Mouse (Mus musculus) MEL-GATA-1-ER (cell line): Measurements from ENCODE around the gene Rph3al.
A peak's percentile ranks its signal among the peaks of the same experiment; 100 is the strongest.

Experiments
- DNase-seq: peaks from one replicate; pipeline ENCODE4 v3.0.0-alpha.2; 2012; ENCODE audit warnings: low read depth; ENCODE audit errors: extremely low read depth

Gene Rph3al

DNA sequence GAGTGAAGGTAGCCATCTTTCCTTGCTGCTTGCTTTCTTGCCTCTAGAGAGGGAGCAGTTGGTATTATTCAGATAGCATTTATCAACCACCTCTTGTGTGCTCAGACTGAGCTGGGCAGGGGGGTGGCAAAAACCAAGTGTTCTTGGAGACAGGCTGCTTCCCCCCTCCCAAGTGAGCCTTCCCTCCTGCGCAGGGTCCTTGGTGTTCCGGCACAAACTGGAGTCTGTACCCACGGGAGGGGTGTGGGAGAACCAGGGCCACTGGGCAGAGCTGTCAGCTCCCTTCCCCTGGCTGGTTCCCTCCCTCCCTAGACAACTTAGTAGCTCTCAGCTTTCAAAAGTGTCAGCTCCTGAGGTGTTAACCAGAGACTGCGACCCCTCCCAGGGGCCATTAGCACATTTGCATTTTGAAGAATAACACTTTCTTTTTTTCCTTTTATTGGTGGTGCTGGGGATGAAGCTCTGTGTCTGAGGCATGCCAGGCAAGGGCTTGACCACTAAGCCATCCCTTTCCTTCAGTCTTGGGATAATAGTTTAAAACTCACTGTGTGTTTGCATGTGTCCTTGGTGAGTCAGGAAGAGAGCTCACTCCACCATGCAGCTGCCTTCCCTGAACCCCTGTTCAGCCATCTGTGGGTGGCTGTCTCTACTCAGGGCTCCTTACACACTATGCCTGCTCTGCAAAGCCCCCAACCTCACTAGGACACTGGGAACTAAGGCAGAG is 73.5 kb downstream of the Rph3al start:
- DNase-seq, result no peak

DNA sequence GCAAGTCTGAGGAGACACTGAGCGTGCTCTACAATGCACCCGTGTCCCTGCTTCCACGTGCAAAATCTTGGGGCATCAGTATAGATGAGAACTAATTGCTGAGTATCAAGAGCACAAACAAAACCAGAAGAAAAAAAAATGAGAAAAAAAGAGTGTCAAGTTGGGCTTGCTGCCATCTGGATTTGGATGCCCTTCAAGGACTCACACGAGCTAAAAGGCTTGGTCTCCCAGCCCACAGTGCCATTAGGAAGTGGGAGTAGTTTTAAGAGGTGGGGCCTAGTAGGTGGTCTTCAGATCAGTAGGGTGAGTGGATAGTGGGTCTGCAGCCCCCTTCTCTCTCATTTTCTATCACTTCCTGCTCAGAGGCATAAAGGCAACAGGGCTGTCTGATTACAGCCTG is 75.8 kb downstream of the Rph3al start:
- no peak for DNase-seq

DNA sequence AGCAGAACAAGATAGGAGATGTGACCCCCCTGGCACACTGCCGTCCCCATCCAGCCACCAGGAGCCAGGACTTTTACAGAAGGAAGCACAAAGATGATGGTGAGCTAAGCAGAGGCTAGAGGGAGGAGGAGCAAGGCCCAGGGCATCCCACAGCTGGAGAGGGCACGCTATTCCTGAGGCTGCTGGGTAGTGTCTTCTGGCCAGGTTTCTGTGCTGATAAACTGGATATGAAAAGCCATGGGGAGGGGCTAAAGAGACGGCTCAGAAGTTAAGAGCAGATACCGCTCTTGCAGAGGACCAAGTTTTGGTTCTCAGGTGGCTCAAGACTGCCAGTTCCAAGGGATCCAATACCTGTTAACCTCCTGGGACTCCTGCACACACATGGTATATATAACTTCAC is 76.6 kb downstream of the Rph3al start:
- DNase-seq, result no peak

DNA sequence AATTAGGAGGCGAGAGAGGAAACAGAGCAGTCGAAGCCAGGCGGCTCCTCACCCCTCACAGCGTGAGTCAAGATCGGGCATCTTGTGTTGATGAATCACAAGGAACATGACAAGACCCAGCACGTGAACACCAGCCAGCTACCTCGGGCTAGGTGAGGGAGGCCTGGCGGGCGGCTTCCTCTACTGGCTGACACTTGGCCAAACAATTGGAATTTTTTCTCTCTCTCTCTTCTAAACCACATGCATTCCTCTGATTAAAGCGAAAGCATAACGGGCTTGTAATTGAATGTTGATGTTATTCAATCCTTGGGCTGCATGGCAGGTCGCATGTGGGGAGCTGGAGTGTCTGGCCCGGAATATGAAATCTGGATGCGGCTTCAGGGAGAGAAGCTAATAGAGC is 77.0 kb downstream of the Rph3al start:
- DNase-seq, result no peak

DNA sequence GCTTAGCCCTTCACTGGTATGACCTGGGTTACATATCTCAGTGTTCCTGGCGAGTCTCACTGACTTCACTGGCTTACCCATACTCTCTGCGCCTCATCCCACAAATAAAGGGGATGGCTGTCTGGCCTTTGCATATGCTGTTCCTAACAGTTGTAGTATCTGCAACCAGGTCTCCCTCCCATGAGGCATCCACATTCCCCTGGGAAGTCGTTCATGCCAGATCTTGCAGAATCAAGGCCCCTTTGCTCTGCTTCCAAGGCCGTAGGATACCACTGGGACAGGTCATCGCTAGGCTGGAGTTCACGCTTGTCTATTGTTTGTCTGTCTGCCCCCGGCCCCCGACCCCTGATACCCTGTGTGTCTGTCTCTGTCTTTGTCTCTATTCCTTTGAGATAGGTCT is 78.8 kb downstream of the Rph3al start:
- DNase-seq, result no peak

DNA sequence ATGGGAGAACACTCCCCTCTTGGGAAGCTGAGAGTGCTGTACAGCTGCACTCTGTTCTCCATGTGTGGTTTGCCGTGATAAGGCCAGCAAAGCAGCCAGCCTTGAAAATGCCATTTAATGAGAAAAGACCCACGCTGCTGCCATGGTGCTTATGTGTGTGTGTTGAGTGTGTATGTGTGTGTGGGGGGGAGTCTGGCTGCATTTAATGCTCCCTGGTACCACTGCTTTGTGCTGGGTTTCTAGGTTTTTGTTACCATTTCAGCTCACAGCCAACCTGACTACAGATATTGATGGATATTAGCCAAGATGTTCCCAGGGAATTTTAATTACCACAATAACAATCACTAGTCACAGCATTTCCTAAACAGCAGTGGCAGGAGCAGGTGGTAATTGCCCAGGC is 79.3 kb downstream of the Rph3al start:
- DNase-seq, result no peak

DNA sequence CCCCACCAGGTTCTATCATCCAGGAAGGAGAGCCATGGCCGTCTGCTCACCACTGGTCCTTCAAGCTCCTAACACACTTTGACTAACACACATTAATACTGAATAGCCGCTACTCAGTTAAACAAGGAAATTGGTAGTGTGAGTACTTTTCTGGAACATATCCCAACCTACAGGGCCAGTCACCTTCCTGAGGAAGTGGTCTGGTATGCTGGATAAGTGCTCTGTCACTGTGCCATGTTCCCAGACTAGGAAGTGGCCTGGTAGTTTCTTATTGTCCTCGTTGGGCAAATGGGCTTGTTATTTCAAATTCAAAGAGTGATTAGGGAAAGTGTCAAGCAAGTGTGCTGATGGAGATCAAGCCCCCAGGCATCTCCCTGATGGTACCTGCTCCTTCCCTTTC is 80.4 kb downstream of the Rph3al start:
- DNase-seq, result peak; percentile 71

DNA sequence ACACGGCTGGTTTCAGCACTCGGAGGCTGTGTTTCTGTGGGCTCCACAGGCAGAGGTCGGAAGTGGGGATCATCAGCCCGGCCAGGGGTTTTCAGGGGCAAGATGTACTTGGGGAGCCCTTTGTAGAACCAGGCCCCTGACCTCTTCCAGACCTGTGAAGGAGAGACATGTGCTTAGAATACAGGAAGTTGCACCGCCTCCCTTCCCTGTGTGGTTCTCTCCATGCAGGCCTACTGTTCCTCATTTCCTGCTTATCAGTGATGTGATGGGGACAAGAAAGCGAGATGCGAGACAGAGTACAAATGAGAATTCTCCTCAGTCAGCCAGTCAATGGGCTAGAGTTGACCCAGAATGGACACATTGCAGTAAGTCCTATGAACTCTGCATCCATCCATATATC is 83.9 kb downstream of the Rph3al start:
- peak; percentile 77 for DNase-seq

DNA sequence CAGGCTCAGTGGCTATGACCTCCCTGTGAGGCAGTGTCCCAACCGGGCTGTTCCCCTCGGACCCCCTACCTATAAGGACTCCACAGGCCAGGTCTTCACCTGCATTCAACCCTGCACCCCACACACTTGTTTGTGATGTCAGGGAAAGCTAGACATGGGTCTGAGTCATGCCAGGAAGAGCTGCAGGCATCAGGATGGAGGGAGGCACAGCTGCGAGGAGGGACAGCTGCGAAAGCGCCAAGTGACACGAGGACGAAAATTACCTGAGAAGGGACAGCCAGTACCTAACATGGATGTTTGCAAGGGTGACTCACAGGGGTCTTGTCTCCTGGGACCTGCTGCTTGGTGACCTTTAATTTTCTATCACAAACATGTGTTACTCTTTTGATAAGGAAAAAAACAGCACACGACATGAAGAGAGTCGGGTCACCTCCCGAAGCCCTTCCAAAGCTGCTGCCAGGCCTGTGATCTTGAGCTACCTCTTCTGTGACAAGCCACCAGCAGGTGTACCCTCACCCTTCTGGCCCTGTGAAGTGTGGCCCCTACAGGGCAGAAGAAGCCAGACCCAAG is 85.1 kb downstream of the Rph3al start:
- no peak for DNase-seq

DNA sequence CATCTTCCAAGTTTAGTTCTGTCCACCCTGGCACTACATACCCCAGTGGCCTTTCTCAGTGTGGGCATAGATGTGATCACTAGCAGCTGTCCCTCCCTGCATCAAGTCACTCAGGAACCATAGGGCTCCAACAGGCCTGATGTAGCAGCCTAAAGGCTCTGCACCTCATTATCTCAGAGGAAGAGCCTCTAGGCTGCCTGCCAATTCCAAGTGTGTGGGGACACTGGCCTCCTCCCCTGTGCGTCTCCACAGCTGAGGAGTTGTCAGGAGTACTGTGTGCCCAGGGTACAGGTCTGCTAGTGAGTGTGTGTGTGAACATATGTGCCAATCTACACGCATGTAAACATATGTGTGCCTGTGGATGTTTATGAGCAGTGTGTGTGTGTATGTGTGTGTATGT is 85.7 kb downstream of the Rph3al start:
- DNase-seq, result peak; percentile 78

DNA sequence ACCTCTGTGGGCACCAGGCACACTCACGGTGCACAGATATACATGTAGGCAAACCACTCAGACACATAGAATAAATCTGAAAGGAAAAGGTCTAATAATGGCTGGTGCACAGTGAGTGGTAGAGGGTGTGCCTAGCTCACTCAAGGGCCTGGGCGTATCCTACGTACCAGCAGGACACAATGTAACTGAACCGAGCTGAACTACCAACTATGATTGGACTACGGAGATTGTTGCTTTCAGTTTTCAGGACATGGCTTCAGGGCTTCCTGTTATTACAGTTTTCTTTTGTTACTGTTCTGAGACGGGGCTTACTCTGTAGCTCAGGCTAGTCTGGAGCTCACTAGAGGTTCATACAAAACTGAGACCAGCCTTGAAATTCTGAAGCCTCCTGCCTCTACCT is 88.7 kb downstream of the Rph3al start:
- no peak for DNase-seq

DNA sequence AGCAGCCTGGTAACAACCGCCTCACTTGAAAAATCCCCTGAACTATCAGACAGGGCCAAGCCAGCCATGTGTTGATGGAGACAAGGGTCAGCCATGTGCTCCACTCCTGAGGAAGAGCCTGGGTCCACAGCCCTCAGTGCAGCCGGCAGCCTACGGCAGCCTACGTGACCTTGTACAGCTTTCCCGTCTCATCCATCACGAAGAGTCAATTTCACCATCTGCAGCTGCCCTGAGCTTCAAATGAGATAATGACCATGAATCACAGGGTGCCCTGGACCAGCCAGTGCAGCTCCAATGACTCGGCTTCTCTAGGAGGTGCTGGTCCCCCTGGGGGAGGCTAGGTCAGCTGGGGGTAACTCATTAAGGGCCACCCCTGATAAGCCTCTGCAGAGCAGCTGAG is 91.6 kb downstream of the Rph3al start:
- no peak for DNase-seq

DNA sequence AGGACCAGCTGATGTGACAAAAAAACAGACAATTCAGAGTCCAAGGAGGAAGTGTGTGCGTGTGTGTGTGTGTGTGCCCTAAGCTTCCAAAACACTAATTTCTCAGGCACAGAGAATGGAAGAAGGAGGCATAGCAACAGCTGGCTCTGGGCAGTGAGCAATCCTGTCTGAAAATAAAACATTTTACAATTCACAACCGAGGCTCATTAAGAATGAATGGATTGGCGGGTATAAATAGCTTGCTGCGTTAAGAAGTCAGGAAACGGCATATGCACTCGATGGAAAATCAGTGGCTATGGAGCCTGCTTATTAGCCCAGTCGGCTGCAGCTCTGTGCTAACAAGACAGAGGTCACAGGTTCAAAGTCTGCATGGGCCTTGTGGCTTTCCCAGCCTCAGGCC is 92.6 kb downstream of the Rph3al start:
- DNase-seq, result no peak

DNA sequence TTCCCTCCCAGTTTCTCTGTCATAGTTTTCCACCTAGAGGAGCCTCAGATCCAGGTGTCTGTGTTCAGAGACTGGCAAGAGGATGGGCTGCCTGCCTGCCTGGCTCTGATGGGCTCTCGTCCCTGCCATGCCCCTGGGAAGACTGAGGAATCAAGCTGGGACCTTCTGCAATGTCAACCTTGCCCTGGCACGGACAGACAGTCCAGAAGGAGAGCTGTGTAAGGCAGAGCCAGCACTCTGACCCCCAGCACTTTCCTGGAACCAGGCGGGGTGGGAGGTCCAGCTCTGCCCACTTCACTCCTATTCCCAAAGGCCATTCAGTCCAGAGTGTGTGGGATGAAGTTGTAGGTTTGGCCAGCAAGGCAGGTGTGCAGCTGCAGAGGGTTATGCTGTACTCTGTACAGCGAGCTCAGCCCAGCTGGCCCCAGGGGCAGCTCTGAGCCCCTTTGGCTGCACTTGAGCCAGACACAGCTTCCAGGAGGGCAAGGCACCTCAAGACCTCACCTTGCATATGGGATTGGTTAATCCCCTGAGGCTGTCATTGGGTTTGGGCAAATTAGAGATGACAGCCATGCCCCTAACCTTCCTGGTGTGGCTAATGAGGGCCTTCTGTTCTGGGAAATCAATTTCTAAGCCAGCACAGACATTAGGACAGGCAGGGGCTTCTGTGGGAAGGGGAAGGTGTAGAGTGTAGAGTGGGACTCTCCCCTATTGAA is 95.2 kb downstream of the Rph3al start:
- DNase-seq, result no peak

DNA sequence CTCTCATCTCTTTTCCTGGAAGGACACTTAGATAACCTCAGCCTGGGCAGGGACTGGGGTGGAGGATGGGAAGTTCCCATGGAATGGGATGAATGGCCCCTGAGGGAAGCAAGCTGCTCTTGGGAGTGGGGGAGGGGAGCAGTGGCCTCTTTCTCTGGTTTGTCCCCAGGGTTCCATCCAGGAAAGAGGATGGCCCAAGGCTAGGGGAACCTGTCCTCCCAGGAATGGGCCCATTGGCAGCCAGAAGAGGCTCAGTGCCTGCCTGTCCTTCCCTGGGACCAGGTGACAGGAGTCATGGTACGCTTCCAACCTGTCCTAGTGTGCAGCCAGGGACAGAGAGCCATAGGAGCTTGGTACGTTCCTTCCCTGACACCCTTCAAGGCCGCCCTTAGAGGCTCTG is 96.7 kb downstream of the Rph3al start:
- no peak for DNase-seq

DNA sequence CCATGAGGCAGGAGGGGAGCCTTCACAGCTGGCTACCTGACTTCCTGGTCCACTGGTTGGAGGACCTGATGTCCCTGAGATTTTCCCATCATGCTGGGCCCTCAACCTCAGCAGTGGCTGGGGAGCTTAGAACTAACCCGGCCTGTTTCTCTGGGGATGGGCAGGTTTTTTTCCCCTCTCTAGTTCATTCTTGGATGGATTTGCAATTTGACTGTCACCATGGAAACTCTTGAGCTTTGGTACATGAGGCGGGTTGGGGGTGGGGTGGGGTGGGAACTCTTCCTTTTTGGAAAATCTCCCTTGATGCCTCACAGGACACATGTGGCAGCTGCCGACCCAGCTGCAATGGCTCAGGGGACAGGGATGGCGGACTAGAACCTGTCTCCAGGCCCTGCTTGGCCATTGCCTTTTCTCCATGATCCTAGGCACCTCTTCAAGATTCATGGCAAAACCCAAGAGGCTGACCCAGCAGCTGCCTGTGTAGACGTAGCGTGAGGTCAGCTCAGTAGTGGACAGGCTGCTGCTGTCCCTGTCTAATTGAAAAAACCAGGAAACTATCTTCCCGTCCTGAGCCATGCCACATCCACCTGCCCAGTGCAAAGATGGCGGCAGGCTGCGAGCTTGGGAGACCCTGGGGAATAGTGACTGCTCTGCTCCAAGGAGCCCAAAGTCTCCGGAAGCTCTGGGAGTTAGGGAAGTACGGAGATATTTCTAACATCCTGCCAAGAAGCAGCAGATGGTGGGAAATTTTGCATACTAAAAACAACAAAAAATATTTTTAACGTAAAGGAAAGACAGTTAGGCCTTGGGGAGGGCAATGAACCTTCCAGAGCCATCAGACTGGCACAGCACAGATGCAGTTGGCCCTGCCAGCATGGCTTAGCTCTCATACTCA is 98.4 kb downstream of the Rph3al start:
- DNase-seq, result no peak

DNA sequence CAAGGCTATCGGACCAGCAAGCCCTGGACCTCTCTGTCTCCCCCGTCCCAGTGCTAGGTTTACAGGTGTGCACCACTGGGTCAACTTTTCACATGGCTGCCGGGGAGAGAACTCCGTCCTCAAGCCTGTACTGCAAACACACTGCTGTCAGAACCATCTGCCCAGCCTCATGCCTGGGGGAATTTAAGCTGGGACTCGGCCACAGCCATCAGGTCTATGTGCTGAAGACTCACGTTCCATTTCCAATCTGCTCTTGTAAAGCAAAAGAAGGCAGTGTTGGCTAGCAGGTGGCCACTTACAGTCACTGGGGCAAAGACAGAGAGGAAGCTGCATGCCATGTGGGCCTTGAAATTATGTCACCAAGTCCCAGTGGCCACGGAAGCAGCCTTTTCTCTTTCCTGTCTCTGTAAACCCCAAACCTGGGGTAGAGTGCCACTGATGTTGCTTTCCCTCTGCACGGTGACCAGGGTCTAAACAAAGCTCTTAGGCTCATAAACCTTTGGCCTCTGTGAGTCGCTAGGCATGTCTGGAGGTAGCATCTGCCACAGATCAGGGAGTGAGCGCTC is 99.3 kb downstream of the Rph3al start:
- no peak for DNase-seq

DNA sequence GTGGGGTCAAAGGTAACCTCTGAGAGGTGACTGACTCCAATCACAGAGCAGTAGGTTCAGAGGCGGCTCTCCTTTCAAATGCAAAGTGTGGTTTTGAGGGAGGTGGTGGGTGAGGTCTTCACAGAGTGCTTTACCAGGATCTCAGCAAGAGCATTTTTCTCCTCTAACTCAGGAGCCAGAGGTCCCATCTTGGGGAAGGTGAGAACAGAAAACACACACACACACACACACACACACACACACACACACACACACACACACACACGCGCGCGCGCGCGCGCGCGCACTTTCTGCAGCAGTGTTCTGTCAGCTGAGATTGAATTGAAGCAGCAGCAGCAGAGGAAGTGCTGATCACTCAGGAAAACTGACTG is 102.0 kb downstream of the Rph3al start:
- DNase-seq, result no peak

DNA sequence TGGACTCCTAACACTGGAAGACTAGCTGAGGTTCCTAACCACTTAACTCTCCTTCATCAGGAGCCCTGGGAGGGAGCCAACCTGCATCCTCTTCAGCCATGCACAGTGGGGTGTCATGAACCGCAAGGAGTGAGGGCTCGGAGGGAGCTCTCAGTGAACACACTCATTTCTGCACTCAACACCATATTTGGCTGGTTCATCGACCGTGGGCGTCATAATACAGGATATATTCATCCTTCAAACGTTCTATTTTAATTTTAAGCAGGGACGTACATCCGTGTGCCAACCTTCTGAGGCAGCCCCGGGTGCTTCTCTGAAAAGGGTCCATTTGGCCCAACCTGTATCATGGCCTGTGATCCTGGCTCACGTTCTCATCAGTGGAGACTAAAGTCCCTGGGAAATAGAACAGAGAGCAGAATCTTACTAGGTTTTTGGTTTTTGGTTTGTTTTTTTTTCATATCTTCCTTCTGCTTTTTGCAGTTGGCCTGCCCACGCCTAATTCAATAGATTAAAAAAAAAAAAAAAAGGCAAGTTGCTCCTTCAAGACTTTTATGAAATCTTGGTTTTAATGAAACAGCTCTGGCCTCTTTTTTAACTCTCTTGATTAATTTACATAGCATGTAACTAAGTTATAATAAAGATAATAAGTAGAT is 102.5 kb downstream of the Rph3al start:
- DNase-seq, result no peak

DNA sequence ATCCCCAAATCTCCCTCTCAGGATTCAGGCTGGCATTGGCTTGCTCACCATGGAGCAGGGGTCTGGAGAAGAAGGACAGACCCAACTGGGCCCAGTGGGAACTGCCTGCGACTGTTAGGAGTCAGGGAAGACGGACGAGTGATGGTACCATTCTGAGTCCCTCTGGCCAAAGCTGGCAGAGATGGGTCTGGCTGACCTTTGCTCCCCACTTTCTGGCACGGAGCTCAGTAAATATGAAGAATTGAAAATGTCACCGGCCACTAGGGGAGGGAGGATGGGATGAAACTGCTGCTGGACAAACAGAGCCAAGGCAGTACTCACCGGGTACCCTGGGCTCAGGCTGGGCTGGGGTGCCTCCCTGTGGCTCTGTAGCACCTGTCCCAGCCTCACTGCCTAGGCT is 105.1 kb downstream of the Rph3al start:
- no peak for DNase-seq

DNA sequence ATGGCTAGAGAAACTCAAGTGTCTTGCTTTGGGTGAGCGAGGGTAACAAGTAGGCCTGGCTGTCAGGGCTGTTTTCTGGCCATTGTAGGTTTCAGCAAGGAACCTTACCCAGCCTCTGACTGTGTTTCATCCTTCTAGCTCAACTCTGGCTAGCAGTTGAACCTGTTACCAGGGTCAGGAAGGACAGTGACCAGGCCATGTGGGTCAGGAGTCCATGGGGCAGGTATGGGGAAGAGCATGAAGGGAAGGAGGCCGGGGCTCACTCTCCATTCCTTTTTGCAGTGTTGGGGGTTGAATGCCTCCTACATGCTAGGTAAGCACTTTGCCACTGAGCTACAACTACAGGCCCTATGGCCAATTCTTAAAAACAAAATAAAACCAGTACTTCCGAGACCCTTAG is 107.8 kb downstream of the Rph3al start:
- DNase-seq, result no peak
